Mouse (Mus musculus) heart, postnatal 0 days (tissue): Measurements from ENCODE around the gene Stxbp5l.

Experiments used
- CTCF ChIP-seq: IDR thresholded peaks from 2 replicates; pipeline ENCODE4 v1.5.1; 2016; ENCODE audit warnings: antibody characterized with exemption, control low read depth, low read depth
- EP300 ChIP-seq: IDR thresholded peaks from 2 replicates; pipeline ENCODE4 v1.6.1; 2016; ENCODE audit warnings: antibody characterized with exemption, low read depth

DNA sequence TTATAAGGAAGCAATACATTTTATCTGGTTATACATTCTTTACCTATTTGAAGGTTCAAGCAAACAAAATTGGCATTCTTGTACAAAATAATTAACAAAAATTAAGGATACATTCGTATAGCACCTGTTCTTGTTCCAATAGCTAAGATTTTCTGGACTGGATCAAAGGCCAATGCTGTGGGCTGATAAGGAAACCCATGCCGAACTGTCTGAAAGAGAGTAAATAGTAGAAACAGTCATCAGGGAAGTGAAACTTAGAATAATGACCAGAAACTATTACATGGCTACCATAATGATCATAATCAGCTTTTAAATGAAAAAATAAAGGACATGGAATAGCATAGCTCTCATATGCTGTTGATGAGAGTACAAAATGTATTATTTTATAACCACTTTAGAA, 39.8 kb downstream of the Stxbp5l start:
- TF ChIP-seq CTCF: no peak
- TF ChIP-seq EP300: no peak
